Mouse (Mus musculus) liver, embryonic 14.5 days (tissue): ENCODE measurements around the gene Draxin. TPM values are rescaled to one million over a fixed set of nuclear protein-coding genes. Genes with fewer than 3 reads are reported as not detected.

Experiments used
- ATAC-seq: fragments of 200-750 bp; cut with Nextera tagmentation; 2 replicates; pipeline ENCODE4 v1.8.0; 2017; ENCODE audit warnings: moderate number of reproducible peaks, mild to moderate bottlenecking, moderate library complexity; ENCODE audit not compliant: insufficient read depth
- DNase-seq, 3 experiments: peaks; one replicate each; pipeline ENCODE4 v3.0.0-alpha.2; 2012 to 2013; ENCODE audit warnings: low read depth in 3 of 3, low spot score in 3 of 3
- H3K27ac ChIP-seq: fragments of 300-500 bp; sonication (generic); 2 replicates; pipeline ENCODE4 v1.5.1; 2014; ENCODE audit warnings: moderate library complexity, mild to moderate bottlenecking, control low read depth, inconsistent platforms
- H3K27me3 ChIP-seq: fragments of 300-500 bp; sonication (generic); 2 replicates; pipeline ENCODE4 v1.6.1; 2014; ENCODE audit warnings: mild to moderate bottlenecking, low read length, moderate library complexity; ENCODE audit not compliant: control insufficient read depth, insufficient read depth
- H3K36me3 ChIP-seq: fragments of 300-500 bp; sonication (generic); replicated peaks from 2 replicates; pipeline ENCODE4 v1.6.1; 2014; ENCODE audit warnings: low read depth; ENCODE audit not compliant: control insufficient read depth, insufficient read depth
- H3K4me1 ChIP-seq, 2 experiments: fragments of 200-500 bp in 1 of 2; fragments of 300-500 bp in 1 of 2; sonication (generic) in 1 of 2; replicated peaks; 2 replicates each; pipeline ENCODE4 v1.6.1; 2012 to 2014; ENCODE audit warnings: antibody characterized with exemption in 1 of 2, inconsistent platforms in 1 of 2, low read length in 1 of 2; ENCODE audit not compliant: control insufficient read depth in 2 of 2, insufficient read depth in 2 of 2
- H3K4me2 ChIP-seq: fragments of 300-500 bp; sonication (generic); 2 replicates; pipeline ENCODE4 v1.6.1; 2014; ENCODE audit warnings: low read depth, mild to moderate bottlenecking, control low read depth, moderate library complexity
- H3K4me3 ChIP-seq, 2 experiments: fragments of 200-500 bp in 1 of 2; fragments of 300-500 bp in 1 of 2; sonication (generic) in 1 of 2; 2 replicates each; pipeline ENCODE4 v1.5.1; 2012 to 2014; ENCODE audit warnings: low read depth in 2 of 2, low read length in 2 of 2, mild to moderate bottlenecking in 2 of 2, control low read depth in 1 of 2, inconsistent platforms in 1 of 2, moderate library complexity in 1 of 2; ENCODE audit not compliant: insufficient read depth in 1 of 2
- H3K9ac ChIP-seq: fragments of 300-500 bp; sonication (generic); replicated peaks from 2 replicates; pipeline ENCODE4 v1.6.1; 2014; ENCODE audit warnings: mild to moderate bottlenecking, control low read depth, moderate library complexity
- H3K9me3 ChIP-seq: fragments of 300-500 bp; sonication (generic); 2 replicates; pipeline ENCODE4 v1.6.1; 2016; ENCODE audit warnings: low read length, mixed read lengths; ENCODE audit not compliant: control insufficient read depth
- CTCF ChIP-seq: IDR thresholded peaks from 2 replicates; pipeline ENCODE4 v1.5.1; 2016; ENCODE audit warnings: antibody characterized with exemption, low read depth, control low read depth
- EP300 ChIP-seq: IDR thresholded peaks from 2 replicates; pipeline ENCODE4 v1.6.1; 2016; ENCODE audit warnings: antibody characterized with exemption, low read depth
- WGBS: fragments of 180-500 bp; shearing (Covaris S2); extraction: QIAGEN DNeasy Blood & Tissue Kit; methylation state at CpG from one replicate; pipeline ENCODE4 v1.1.7; 2014; ENCODE audit not compliant: insufficient replicate concordance; 5-methylcytosine and 5-hydroxymethylcytosine counted together
- polyA plus RNA-seq, 2 experiments: library from polyadenylated mRNA; depleted of rRNA in 1 of 2; stranded (reverse) in 1 of 2; unstranded in 1 of 2; fragments of >200 nt; fragmentation: Nextera tagmentation in 1 of 2; extraction: Ambion mirVana in 1 of 2; gene quantifications; 2 replicates each; pipeline versions ENCODE4 v1.2.1 to v1.2.3; 2012 to 2014

Draxin gene
- polyA plus RNA-seq, 2 experiments = 0.05 to 0.16 TPM

DNA sequence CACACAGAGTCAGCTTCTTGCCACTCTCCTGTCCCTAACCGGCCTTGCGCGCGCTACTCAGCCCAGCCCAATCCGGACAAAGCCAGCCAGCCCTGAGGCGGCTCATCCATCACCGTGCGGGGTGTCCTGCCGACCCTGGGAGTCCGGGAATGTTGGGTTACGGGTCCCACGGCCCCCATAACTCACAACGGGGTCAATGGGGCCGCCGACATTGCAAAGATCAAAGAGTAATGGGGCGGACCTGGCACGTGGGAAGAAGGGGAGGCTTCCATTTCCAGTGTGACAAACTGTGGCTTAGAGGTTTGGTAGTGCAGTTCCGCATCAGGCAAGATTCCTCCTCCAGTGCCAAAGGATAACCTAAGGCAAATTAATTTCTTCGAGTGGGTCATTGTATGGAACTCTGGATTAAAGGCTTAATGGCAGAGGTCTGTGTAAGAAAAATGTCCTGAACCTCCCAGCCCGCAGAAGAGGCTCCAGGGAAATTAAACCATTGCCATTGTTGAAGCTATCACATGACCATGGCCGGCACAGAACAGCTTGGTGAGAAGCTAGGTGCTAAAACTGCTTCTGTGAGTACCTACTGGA is 1.1 kb upstream of the Draxin start:
- 4% methylated on average over 21 of the region's 21 CpGs for WGBS
- ATAC-seq (no peak), DNase-seq (no peak)
- no peak overlapping the region for H3K4me2 ChIP-seq
- H3K4me1 ChIP-seq = no peaks in the 10 kb centered on the region
- H3K27ac ChIP-seq = no peak overlapping the region
- H3K36me3 ChIP-seq = no peaks in the 10 kb centered on the region
- H3K27me3 ChIP-seq = peaks cover 45% of the 10 kb centered on the region
- H3K9me3 ChIP-seq = no peaks in the 10 kb centered on the region
- no peak overlapping the region for H3K4me3 ChIP-seq
- H3K9ac ChIP-seq = no peak overlapping the region
- TF ChIP-seq CTCF = no peak
- no peak for TF ChIP-seq EP300

- ATAC-seq = no peak
- WGBS = 4% methylated on average over 18 of the region's 18 CpGs
- Histone ChIP-seq H3K4me3 (peak within 1 kb of the TSS in 1 of 2 experiments; percentile 34; a peak in 2 of 4 replicates), H3K4me1 (no peaks in the 10 kb centered on the region), H3K9ac (no peak within 1 kb of the TSS), H3K9me3 (no peaks in the 10 kb centered on the region), H3K27ac (no peak within 1 kb of the TSS), H3K4me2 (peak within 1 kb of the TSS; percentile 45), H3K27me3 (peaks cover 45% of the 10 kb centered on the region), H3K36me3 (no peaks in the 10 kb centered on the region)
- DNase-seq = no peak
- TF ChIP-seq CTCF (no peak), EP300 (no peak)
Measured at GRCm38 (mm10) chr4:148130133-148130532, 365 bp downstream of the Draxin start, which contains the start of gene Mad2l2. Gene Mad2l2 (plus strand): TSS chr4:148130384.

- H3K4me2 ChIP-seq = no peak overlapping the region
- H3K27me3 ChIP-seq = peaks cover 45% of the 10 kb centered on the region
- DNase-seq (no peak), ATAC-seq (no peak)
- no peak for TF ChIP-seq CTCF
- no peak for TF ChIP-seq EP300
- WGBS = 22% methylated on average over 2 of the region's 2 CpGs
- H3K9ac ChIP-seq = no peak overlapping the region
- H3K27ac ChIP-seq = no peak overlapping the region
- no peak overlapping the region for H3K4me3 ChIP-seq
- no peaks in the 10 kb centered on the region for H3K9me3 ChIP-seq
- no peaks in the 10 kb centered on the region for H3K4me1 ChIP-seq
- no peaks in the 10 kb centered on the region for H3K36me3 ChIP-seq
Measured at GRCm38 (mm10) chr4:148128672-148129071, 1.8 kb downstream of the Draxin start.

DNA sequence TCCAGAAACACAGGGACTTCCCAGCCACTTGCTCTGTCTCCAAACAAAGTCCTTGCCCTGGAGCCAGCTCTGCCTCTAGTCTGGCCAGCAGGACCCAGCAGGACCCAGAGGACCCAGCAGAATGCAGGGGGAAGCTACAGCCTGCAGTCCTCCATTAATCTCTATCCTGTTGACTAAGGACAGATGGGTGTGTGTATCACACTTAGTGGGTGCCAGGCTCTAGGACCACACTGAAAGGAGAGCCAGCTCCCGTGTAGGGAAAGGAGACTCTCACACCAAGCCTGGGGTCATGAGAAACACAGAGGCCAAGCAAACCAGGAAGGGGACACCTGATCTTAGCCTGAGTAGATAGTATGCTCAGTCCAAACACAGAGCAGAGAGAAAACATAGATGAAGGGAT is 2.3 kb downstream of the Draxin start:
- no peaks in the 10 kb centered on the region for H3K36me3 ChIP-seq
- no peak overlapping the region for H3K4me3 ChIP-seq
- H3K27ac ChIP-seq = no peak overlapping the region
- no peak for ATAC-seq
- WGBS = 48% methylated on average over 1 of the region's 1 CpGs
- no peak for DNase-seq
- H3K4me2 ChIP-seq = no peak overlapping the region
- H3K9ac ChIP-seq = no peak overlapping the region
- H3K9me3 ChIP-seq = no peaks in the 10 kb centered on the region
- TF ChIP-seq EP300 (no peak), CTCF (no peak)
- H3K4me1 ChIP-seq = no peaks in the 10 kb centered on the region
- H3K27me3 ChIP-seq = peaks cover 45% of the 10 kb centered on the region

DNA sequence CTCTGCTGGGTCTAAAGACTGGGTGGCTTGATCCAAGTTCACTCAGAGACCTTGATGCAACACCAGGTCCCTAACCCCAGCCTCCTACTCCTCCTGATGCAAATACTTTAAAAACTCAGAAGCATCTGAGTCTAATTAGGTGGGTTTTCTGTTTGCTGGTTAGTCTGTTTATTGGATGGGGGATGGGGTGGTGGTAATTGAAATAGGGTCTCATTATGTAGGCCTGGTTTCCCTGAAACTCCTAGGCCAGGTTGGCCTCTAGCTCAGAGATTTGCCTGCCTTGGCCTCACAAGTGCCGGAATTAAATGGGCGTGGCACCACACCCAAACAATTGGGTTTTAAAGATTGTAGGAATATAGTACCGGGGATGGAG is 7.8 kb downstream of the Draxin start:
- DNase-seq (no peak), ATAC-seq (no peak)
- no peak overlapping the region for H3K4me3 ChIP-seq
- H3K27me3 ChIP-seq = no peaks in the 10 kb centered on the region; the same call in 1 of the 2 replicates
- H3K36me3 ChIP-seq = no peaks in the 10 kb centered on the region
- no peak overlapping the region for H3K27ac ChIP-seq
- no peak overlapping the region for H3K4me2 ChIP-seq
- no peak overlapping the region for H3K9ac ChIP-seq
- no peaks in the 10 kb centered on the region for H3K9me3 ChIP-seq
- no peaks in the 10 kb centered on the region for H3K4me1 ChIP-seq
- WGBS = 35% methylated on average over 3 of the region's 3 CpGs
- TF ChIP-seq CTCF (no peak), EP300 (no peak)
